Mouse (Mus musculus): ENCODE results near the gene Ywhag. TPM values are rescaled to one million over a fixed set of nuclear protein-coding genes. Genes with fewer than 3 reads are reported as not detected.

Ywhag gene
- polyA plus RNA-seq, 1 experiment = 244 TPM

DNA sequence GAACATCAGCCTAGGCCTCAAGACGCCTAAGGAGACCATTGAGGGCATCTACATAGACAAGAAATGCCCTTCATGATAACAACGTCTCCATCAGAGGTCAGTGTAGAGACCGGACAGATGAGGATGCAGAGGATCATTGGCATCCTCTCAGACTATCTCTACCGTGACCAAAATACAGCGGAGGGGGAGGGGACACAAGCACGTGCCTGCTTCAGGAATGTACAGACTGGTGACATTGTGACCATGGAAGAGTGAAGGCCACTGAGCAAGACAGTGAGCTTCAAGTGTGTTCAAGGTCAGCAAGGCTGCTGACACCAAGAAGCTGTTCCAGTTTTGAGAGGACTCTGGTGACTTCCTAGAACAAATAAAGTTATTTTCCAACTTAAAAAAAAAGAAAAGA lies 39.5 kb downstream of the Ywhag start:
- TF ChIP-seq MYOD1 (IDR thresholded peaks at IDR 0.05; ENCODE audit: control insufficient read depth in 1 of 3, insufficient read length in 2 of 3, low read depth in 2 of 3) = no peak
- no peak for TF ChIP-seq TCF3 (IDR thresholded peaks at IDR 0.05; ENCODE audit: insufficient read length, low read depth)
- TF ChIP-seq MYOG (IDR thresholded peaks at IDR 0.05; ENCODE audit: control insufficient read depth in 1 of 3, insufficient read depth in 1 of 3, insufficient read length in 2 of 3, low read depth in 2 of 3) = no peak
- no peak for TF ChIP-seq TCF12 (IDR thresholded peaks at IDR 0.05; ENCODE audit: insufficient read depth, poor library complexity, severe bottlenecking)
- no peak overlapping the region for H3ac ChIP-seq (ENCODE audit: control insufficient read depth, insufficient read length)
- no peak overlapping the region for H3K4me3 ChIP-seq
- no peaks in the 10 kb centered on the region for H3K79me2 ChIP-seq (ENCODE audit: control insufficient read depth, insufficient read depth)
- no peaks in the 10 kb centered on the region for H3K36me3 ChIP-seq (ENCODE audit: control insufficient read depth, insufficient read depth)
- H3K27me3 ChIP-seq (ENCODE audit: control insufficient read depth, insufficient read depth, insufficient read length) = no peaks in the 10 kb centered on the region
- no peak overlapping the region for H3K4me2 ChIP-seq (ENCODE audit: low read depth)

- TF ChIP-seq SRF (IDR thresholded peaks at IDR 0.05; ENCODE audit: control insufficient read depth, insufficient read length, low read depth) (no peak), REST (IDR thresholded peaks at IDR 0.05; ENCODE audit: insufficient read depth, insufficient read length) (no peak), E2F4 (IDR thresholded peaks at IDR 0.05; ENCODE audit: insufficient read depth) (no peak), TCF3 (IDR thresholded peaks at IDR 0.05; ENCODE audit: insufficient read length, low read depth) (no peak), MYOD1 (IDR thresholded peaks at IDR 0.05; ENCODE audit: control insufficient read depth in 1 of 3, insufficient read length in 2 of 3, low read depth in 2 of 3) (no peak), USF1 (IDR thresholded peaks at IDR 0.05; ENCODE audit: low read depth) (no peak), MYOG (IDR thresholded peaks at IDR 0.05; ENCODE audit: control insufficient read depth in 1 of 3, insufficient read depth in 1 of 3, insufficient read length in 2 of 3, low read depth in 2 of 3) (no peak), CEBPB (IDR thresholded peaks at IDR 0.05; ENCODE audit: insufficient read depth, poor library complexity, severe bottlenecking) (no peak), POLR2A (IDR thresholded peaks at IDR 0.05; ENCODE audit: insufficient read length, low read depth) (no peak), POLR2AphosphoS2 (IDR thresholded peaks at IDR 0.05; ENCODE audit: insufficient read length, low read depth) (no peak), TCF12 (IDR thresholded peaks at IDR 0.05; ENCODE audit: insufficient read depth, poor library complexity, severe bottlenecking) (no peak), MAX (IDR thresholded peaks at IDR 0.05; ENCODE audit: low read depth) (no peak)
- Histone ChIP-seq H3ac (ENCODE audit: control insufficient read depth, insufficient read length) (no peak overlapping the region), H3K4me2 (ENCODE audit: low read depth) (no peak overlapping the region), H3K79me2 (ENCODE audit: control insufficient read depth, insufficient read depth) (peaks cover 9% of the 10 kb centered on the region), H3K27me3 (ENCODE audit: control insufficient read depth, insufficient read depth, insufficient read length) (no peaks in the 10 kb centered on the region), H3K36me3 (ENCODE audit: control insufficient read depth, insufficient read depth) (no peaks in the 10 kb centered on the region), H3K4me3 (no peak overlapping the region)
These were observed 41.6 kb downstream of the Ywhag start for GRCm38 (mm10) chr5:135892589-135893351.

- Histone ChIP-seq H3K4me3 (no peak overlapping the region), H3K36me3 (ENCODE audit: control insufficient read depth, insufficient read depth) (no peaks in the 10 kb centered on the region), H3K4me2 (ENCODE audit: low read depth) (no peak overlapping the region), H3ac (ENCODE audit: control insufficient read depth, insufficient read length) (no peak overlapping the region), H3K79me2 (ENCODE audit: control insufficient read depth, insufficient read depth) (peaks cover 9% of the 10 kb centered on the region), H3K27me3 (ENCODE audit: control insufficient read depth, insufficient read depth, insufficient read length) (no peaks in the 10 kb centered on the region)
- no peak for TF ChIP-seq REST (IDR thresholded peaks at IDR 0.05; ENCODE audit: insufficient read depth, insufficient read length)
These were observed 43.5 kb downstream of the Ywhag start for GRCm38 (mm10) chr5:135890920-135891319.

DNA sequence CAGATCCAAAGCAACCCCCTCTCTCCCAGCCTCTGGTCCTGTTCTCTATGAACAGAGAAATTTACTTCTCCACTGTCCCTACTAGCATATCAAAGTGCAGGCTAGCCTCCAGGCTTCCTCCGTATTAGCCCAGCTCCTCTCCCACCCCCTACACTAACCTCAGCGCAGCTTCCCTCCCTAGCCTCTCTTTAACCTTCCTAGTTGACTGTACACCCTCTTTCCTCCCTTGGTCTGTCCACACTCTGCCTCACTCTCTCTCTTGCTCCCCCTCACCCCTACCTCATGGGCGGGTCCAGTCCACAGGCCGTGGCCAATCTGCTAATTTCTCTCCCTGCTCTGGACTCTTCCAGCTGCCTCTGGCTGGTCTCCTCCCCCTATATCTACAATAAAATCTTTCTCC lies 44.1 kb downstream of the Ywhag start:
- H3K79me2 ChIP-seq (ENCODE audit: control insufficient read depth, insufficient read depth) = peaks cover 9% of the 10 kb centered on the region
- no peak overlapping the region for H3ac ChIP-seq (ENCODE audit: control insufficient read depth, insufficient read length)
- no peak overlapping the region for H3K4me2 ChIP-seq (ENCODE audit: low read depth)
- no peak for TF ChIP-seq POLR2A (IDR thresholded peaks at IDR 0.05; ENCODE audit: insufficient read length, low read depth)
- TF ChIP-seq E2F4 (IDR thresholded peaks at IDR 0.05; ENCODE audit: insufficient read depth) = no peak
- TF ChIP-seq MYOD1 (IDR thresholded peaks at IDR 0.05; ENCODE audit: control insufficient read depth in 1 of 3, insufficient read length in 2 of 3, low read depth in 2 of 3) = no peak
- TF ChIP-seq POLR2AphosphoS2 (IDR thresholded peaks at IDR 0.05; ENCODE audit: insufficient read length, low read depth) = no peak
- no peak for TF ChIP-seq TCF12 (IDR thresholded peaks at IDR 0.05; ENCODE audit: insufficient read depth, poor library complexity, severe bottlenecking)
- TF ChIP-seq MYOG (IDR thresholded peaks at IDR 0.05; ENCODE audit: control insufficient read depth in 1 of 3, insufficient read depth in 1 of 3, insufficient read length in 2 of 3, low read depth in 2 of 3) = no peak
- no peak for TF ChIP-seq TCF3 (IDR thresholded peaks at IDR 0.05; ENCODE audit: insufficient read length, low read depth)
- no peak for TF ChIP-seq MAX (IDR thresholded peaks at IDR 0.05; ENCODE audit: low read depth)
- TF ChIP-seq REST (IDR thresholded peaks at IDR 0.05; ENCODE audit: insufficient read depth, insufficient read length) = no peak
- no peak for TF ChIP-seq CEBPB (IDR thresholded peaks at IDR 0.05; ENCODE audit: insufficient read depth, poor library complexity, severe bottlenecking)
- TF ChIP-seq SRF (IDR thresholded peaks at IDR 0.05; ENCODE audit: control insufficient read depth, insufficient read length, low read depth) = no peak
- TF ChIP-seq USF1 (IDR thresholded peaks at IDR 0.05; ENCODE audit: low read depth) = no peak
- no peaks in the 10 kb centered on the region for H3K36me3 ChIP-seq (ENCODE audit: control insufficient read depth, insufficient read depth)
- no peak overlapping the region for H3K4me3 ChIP-seq
- no peaks in the 10 kb centered on the region for H3K27me3 ChIP-seq (ENCODE audit: control insufficient read depth, insufficient read depth, insufficient read length)

DNA sequence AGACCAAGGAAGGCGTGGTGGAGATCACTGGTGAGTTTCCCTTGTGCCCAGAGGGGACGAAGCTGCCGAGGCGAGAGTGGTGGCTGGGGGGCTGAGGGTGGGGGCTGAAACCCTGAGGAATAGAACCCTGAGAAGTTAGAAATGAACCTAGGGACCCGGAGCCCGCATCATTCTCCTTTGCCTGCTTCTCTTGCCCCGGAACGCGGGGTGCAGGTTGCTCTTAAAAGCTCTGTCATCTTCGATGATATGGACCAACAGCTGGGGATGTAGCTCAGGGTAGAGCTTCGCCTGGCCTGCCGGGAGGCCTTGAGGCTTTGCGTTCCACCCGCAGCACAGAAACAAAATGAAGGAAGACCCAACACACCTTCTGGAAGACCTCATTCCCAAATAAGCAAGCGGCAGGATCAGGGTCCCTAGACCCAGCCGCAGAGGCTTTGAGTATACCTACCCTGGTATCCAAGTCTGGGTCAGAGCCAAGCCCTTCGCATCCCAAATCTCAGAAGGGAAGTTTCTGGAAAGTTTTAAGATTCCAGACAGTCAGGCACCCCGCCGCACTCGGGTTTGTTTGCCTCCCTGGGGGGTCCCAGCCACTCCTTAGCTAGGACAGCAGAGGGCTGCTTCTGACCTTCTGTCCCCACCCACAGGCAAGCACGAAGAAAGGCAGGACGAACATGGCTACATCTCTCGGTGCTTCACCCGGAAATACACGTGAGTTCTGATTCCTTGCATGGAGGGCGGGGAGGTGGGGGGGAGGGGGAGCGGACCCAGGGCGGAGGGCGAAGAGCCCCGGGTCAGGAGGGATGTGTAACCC lies 45.8 kb downstream of the Ywhag start:
- Histone ChIP-seq H3K4me3 (peak overlapping the region; percentile 80), H3K79me2 (ENCODE audit: control insufficient read depth, insufficient read depth) (peaks cover 9% of the 10 kb centered on the region), H3K36me3 (ENCODE audit: control insufficient read depth, insufficient read depth) (no peaks in the 10 kb centered on the region), H3K4me2 (ENCODE audit: low read depth) (peak overlapping the region; percentile 82), H3ac (ENCODE audit: control insufficient read depth, insufficient read length) (no peak overlapping the region), H3K27me3 (ENCODE audit: control insufficient read depth, insufficient read depth, insufficient read length) (no peaks in the 10 kb centered on the region)
- peak in 1 of 3 experiments; percentile 32 for TF ChIP-seq MYOG (IDR thresholded peaks at IDR 0.05; ENCODE audit: control insufficient read depth in 1 of 3, insufficient read depth in 1 of 3, insufficient read length in 2 of 3, low read depth in 2 of 3)
- TF ChIP-seq REST (IDR thresholded peaks at IDR 0.05; ENCODE audit: insufficient read depth, insufficient read length) = no peak
- TF ChIP-seq MYOD1 (IDR thresholded peaks at IDR 0.05; ENCODE audit: control insufficient read depth in 1 of 3, insufficient read length in 2 of 3, low read depth in 2 of 3) = peak; percentile 93 to 95 (median 94)
- peak; percentile 26 for TF ChIP-seq POLR2A (IDR thresholded peaks at IDR 0.05; ENCODE audit: insufficient read length, low read depth)
- no peak for TF ChIP-seq POLR2AphosphoS2 (IDR thresholded peaks at IDR 0.05; ENCODE audit: insufficient read length, low read depth)
